Mouse (Mus musculus): ENCODE measurements around the gene Tia1.

DNA sequence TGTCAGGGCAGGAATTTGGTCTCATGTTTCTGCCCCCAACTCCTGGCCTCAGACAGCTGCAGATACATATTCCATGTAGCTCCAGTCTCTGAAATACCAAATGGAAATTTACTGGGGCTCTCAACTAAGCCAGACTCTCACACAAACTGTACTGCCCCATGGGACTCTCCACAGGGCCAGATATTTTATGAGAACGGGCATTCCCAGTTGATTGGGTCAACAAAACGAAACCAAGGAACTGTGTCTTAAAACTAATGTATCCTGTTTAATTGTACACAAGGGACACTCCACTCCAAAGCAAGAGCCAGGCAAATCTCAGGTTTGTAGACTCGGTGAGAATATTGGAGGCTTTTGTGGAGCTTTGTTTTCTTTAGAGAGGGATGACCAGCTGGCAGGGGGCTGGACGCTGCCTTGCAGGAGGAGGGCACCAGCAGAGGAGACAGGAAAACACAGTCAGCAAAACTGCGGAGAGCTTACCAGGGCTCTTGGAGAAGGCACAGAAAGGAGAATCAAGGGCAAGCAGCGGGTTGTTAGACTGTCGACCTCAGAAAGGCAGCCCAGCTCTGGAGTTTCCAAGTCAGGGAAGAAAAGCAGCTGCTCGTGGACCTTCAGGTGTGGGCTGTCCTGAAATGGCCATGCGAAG is 76.3 kb downstream of the Tia1 start:
- TF ChIP-seq CTCF (conservative IDR thresholded peaks at IDR 0.05; ENCODE audit: insufficient read depth, insufficient read length, low read depth, low read length) (no peak), POLR2A (IDR thresholded peaks at IDR 0.05; ENCODE audit: low read depth, low read length) (no peak)

Data from kidney, adult 2 months (tissue).